Mouse (Mus musculus): ENCODE results near the gene Dnajb3. TPM values are rescaled to one million over a fixed set of nuclear protein-coding genes. Genes with fewer than 3 reads are reported as not detected.
"Not testable (repeated sequence)": the region's sequence is repeated elsewhere in the genome, so short reads cannot be mapped to it uniquely, and the experiment has no call there.

Gene Dnajb3
- polyA plus RNA-seq, 1 experiment from 2014 or later, result 6.5 TPM

DNA sequence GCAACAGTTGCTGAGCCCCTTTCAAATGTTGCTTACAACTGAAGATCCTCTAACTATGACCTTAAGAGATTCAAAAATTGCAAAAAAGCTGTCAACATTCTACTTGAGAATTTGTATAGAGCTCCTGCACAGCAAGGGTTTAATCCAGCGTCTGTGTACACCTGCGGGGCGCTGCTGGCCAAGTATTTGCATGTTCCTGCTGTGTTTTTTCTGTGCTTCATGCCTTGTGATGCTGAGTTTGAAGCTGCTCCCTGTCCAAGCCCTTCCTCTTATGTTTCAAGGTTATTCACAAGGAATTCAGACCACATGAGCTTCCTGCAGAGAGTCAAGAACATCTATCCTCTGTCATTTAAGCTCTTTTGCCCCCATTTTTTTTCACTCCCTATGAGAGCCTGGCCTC lies 13.4 kb downstream of the Dnajb3 start:
- Histone ChIP-seq H3K36me3 (ENCODE audit: control insufficient read depth, insufficient read depth, low read length) (no peaks in the 10 kb centered on the region), H3K4me2 (ENCODE audit: low read depth, low read length) (no peak overlapping the region), H3K27me3 (ENCODE audit: control insufficient read depth, insufficient read depth, low read depth, low read length) (no peaks in the 10 kb centered on the region), H3K4me1 (replicated peaks; ENCODE audit: control insufficient read depth, insufficient read depth, low read length) (no peaks in the 10 kb centered on the region), H3K9me3 (ENCODE audit: control insufficient read depth, low read length) (no peaks in the 10 kb centered on the region; the same call in 1 of the 2 replicates), H3K4me3 (ENCODE audit: low read length) (no peak overlapping the region), H3K9ac (ENCODE audit: low read length) (no peak overlapping the region), H3K27ac (ENCODE audit: low read length) (no peak overlapping the region)
- ATAC-seq (ENCODE audit: low read depth), result no peak
- 65% methylated on average over 3 of the region's 3 CpGs for WGBS

DNA sequence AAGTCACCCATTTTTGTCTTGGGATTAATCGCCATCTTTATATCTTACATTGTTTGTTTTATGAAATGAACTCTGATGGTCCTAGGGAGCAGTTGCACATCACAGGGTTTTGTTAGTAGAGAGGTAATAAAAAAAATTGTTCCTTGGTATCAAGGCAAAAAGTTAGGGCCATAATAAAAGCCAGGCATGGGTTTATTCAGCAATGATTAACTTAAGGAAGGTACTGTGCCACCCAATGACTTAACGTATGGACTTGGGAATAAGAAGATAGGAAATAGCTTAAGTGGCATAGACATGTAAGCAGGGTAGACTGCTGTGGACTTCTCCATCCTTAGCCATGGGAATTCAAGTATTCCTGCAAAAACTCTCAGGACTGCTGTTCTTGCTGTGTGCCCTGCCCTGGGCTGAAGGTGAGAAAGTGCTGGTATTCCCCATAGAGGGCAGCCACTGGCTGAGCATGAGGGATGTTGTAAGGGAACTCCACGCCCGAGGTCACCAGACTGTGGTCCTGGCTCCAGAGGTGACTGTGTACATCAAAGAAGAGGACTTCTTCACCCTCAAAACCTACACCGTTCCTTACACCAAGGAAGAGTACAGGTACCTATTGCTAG lies 19.2 kb downstream of the Dnajb3 start:
- H3K27me3 ChIP-seq (ENCODE audit: control insufficient read depth, insufficient read depth, low read depth, low read length), result no peaks in the 10 kb centered on the region
- no peaks in the 10 kb centered on the region for H3K4me1 ChIP-seq (replicated peaks; ENCODE audit: control insufficient read depth, insufficient read depth, low read length)
- H3K9me3 ChIP-seq (ENCODE audit: control insufficient read depth, low read length), result no peaks in the 10 kb centered on the region; the same call in 1 of the 2 replicates
- H3K27ac ChIP-seq (ENCODE audit: low read length), result no peak overlapping the region
- no peak overlapping the region for H3K4me2 ChIP-seq (ENCODE audit: low read depth, low read length)
- no peak overlapping the region for H3K9ac ChIP-seq (ENCODE audit: low read length)
- ATAC-seq (ENCODE audit: low read depth), result no peak
- no peaks in the 10 kb centered on the region for H3K36me3 ChIP-seq (ENCODE audit: control insufficient read depth, insufficient read depth, low read length)
- no peak overlapping the region for H3K4me3 ChIP-seq (ENCODE audit: low read length)
- 78% methylated on average over 5 of the region's 5 CpGs for WGBS

DNA sequence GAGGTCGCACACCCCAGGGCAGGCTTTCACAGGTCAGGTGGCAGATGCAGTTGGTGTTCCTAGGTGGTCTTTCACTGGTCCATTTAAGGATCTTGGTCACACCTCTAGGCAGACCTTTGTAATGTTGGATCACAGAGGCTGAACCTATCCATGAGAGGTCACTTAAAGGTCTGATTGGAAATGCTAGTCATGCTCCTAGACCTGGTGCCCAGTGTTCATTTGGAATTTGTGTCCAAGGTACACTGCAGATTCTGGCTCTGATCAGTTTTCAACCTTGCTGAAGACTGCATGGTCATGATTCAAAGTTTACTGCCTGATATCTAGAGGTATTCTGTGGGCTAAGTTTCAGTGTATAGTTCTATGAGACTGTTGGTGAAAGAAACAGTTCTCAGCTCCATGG lies 25.9 kb downstream of the Dnajb3 start:
- Histone ChIP-seq H3K4me2 (ENCODE audit: low read depth, low read length) (no peak overlapping the region), H3K4me3 (ENCODE audit: low read length) (no peak overlapping the region), H3K9ac (ENCODE audit: low read length) (no peak overlapping the region), H3K9me3 (ENCODE audit: control insufficient read depth, low read length) (peaks cover 8% of the 10 kb centered on the region), H3K36me3 (ENCODE audit: control insufficient read depth, insufficient read depth, low read length) (no peaks in the 10 kb centered on the region), H3K27ac (ENCODE audit: low read length) (no peak overlapping the region), H3K4me1 (replicated peaks; ENCODE audit: control insufficient read depth, insufficient read depth, low read length) (no peaks in the 10 kb centered on the region), H3K27me3 (ENCODE audit: control insufficient read depth, insufficient read depth, low read depth, low read length) (no peaks in the 10 kb centered on the region)
- no peak for ATAC-seq (ENCODE audit: low read depth)
- WGBS, result 83% methylated on average over 1 of the region's 1 CpGs

DNA sequence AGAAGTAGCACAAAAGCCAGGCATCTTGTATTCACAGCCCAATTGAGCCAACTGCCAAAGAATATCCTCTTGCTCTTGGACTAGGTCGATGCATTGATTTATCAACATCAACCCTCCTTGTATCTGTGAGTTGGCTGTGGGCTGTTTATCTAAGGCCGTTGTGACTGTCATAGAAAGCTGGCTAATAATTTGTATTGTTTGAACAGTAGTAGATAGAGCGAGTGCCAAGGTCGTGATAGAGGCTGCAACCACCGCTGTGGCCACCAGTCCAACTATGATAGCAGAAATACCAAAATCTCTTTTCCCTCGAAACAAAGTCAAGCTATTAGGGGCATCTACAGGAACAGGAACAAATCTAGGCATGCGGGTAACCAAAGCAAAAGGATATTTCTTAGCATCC lies 33.4 kb downstream of the Dnajb3 start:
- WGBS, result 82% methylated on average over 5 of the region's 7 CpGs
- ATAC-seq (ENCODE audit: low read depth); H3K4me3 ChIP-seq (ENCODE audit: low read length); H3K4me1 ChIP-seq (replicated peaks; ENCODE audit: control insufficient read depth, insufficient read depth, low read length); H3K9me3 ChIP-seq (ENCODE audit: control insufficient read depth, low read length); H3K9ac ChIP-seq (ENCODE audit: low read length); H3K36me3 ChIP-seq (ENCODE audit: control insufficient read depth, insufficient read depth, low read length); H3K27me3 ChIP-seq (ENCODE audit: control insufficient read depth, insufficient read depth, low read depth, low read length); H3K27ac ChIP-seq (ENCODE audit: low read length); H3K4me2 ChIP-seq (ENCODE audit: low read depth, low read length): not testable (repeated sequence)

DNA sequence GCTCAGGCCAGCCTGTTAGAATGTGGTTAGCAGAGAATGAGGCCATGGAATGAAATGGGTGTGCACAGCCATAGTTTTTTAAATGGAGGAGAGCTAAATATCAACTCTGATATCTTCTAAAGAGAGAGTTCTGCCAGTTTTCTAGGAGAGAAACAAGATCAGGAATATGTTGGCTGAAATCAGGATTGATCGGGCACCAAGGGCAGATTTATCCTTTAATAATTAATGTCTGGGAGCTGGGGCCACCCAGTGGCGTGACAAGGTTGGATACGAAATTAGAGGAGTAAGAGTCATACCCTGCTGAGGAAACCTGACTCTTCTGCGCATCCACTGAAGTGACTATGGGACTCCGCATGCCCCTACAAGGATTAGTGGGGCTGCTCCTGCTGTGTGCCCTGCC lies 39.9 kb downstream of the Dnajb3 start, which contains the start of gene Ugt1a5:
Gene Ugt1a5 (plus strand): TSS at position 302 of the 400 bp plus-strand sequence.
- 63% methylated on average over 5 of the region's 5 CpGs for WGBS
- Histone ChIP-seq H3K4me3 (ENCODE audit: low read length) (no peak within 1 kb of the TSS), H3K27me3 (ENCODE audit: control insufficient read depth, insufficient read depth, low read depth, low read length) (no peaks in the 10 kb centered on the region), H3K36me3 (ENCODE audit: control insufficient read depth, insufficient read depth, low read length) (no peaks in the 10 kb centered on the region), H3K9me3 (ENCODE audit: control insufficient read depth, low read length) (no peaks in the 10 kb centered on the region), H3K4me2 (ENCODE audit: low read depth, low read length) (no peak within 1 kb of the TSS), H3K9ac (ENCODE audit: low read length) (no peak within 1 kb of the TSS), H3K4me1 (replicated peaks; ENCODE audit: control insufficient read depth, insufficient read depth, low read length) (no peaks in the 10 kb centered on the region), H3K27ac (ENCODE audit: low read length) (no peak within 1 kb of the TSS)
- no peak for ATAC-seq (ENCODE audit: low read depth)

DNA sequence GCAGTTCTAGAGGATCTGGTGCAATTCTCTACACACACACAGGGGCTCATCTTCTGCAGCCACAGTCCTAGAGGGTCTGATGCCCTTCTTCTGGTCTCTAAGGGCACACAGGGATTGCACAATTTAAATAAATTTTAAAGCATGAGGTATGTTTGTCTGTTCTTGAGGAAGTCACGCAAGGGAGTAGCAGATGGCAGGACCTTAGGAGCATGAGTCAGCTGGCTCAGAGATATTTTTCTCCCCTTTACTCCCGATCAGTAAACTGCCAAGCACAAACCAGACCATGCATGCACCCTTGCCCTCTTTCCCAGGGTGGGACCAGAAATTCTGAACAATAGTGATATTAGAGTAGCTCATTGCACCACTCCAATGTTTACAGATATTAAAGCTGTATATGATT lies 47.2 kb downstream of the Dnajb3 start:
- WGBS, result 67% methylated on average over 2 of the region's 2 CpGs
- ATAC-seq (ENCODE audit: low read depth), result no peak

More for the DNA sequence above, 47.2 kb downstream of the Dnajb3 start:
- H3K4me1 ChIP-seq (replicated peaks; ENCODE audit: control insufficient read depth, insufficient read depth, low read length), result no peaks in the 10 kb centered on the region
- no peaks in the 10 kb centered on the region for H3K36me3 ChIP-seq (ENCODE audit: control insufficient read depth, insufficient read depth, low read length)
- H3K4me2 ChIP-seq (ENCODE audit: low read depth, low read length), result no peak overlapping the region
- no peaks in the 10 kb centered on the region for H3K9me3 ChIP-seq (ENCODE audit: control insufficient read depth, low read length)
- H3K27me3 ChIP-seq (ENCODE audit: control insufficient read depth, insufficient read depth, low read depth, low read length), result no peaks in the 10 kb centered on the region
- no peak overlapping the region for H3K9ac ChIP-seq (ENCODE audit: low read length)
- H3K27ac ChIP-seq (ENCODE audit: low read length), result no peak overlapping the region
- H3K4me3 ChIP-seq (ENCODE audit: low read length), result no peak overlapping the region

Other genes with a start within 250 kb of the Dnajb3 start
- 35.4 and 36.3 TPM in 2 replicates for gene Usp40, start 197.2 kb downstream of the Dnajb3 start, polyA plus RNA-seq (2015; fragmentation: Nextera tagmentation; extraction: Ambion mirVana)
- not detected in 2 replicates for gene Ugt1a10, start 150.4 kb downstream of the Dnajb3 start, polyA plus RNA-seq (2015; fragmentation: Nextera tagmentation; extraction: Ambion mirVana)
- not detected in 2 replicates for gene Ugt1a9, start 135.0 kb downstream of the Dnajb3 start, polyA plus RNA-seq (2015; fragmentation: Nextera tagmentation; extraction: Ambion mirVana)
- not detected in 2 replicates for gene Ugt1a8, start 118.0 kb downstream of the Dnajb3 start, polyA plus RNA-seq (2015; fragmentation: Nextera tagmentation; extraction: Ambion mirVana)
- 2.3 TPM in 2 replicates for gene Ugt1a7c, start 110.7 kb downstream of the Dnajb3 start, polyA plus RNA-seq (2015; fragmentation: Nextera tagmentation; extraction: Ambion mirVana)
- gene Ugt1a6b, start 102.5 kb downstream of the Dnajb3 start, polyA plus RNA-seq (2015; fragmentation: Nextera tagmentation; extraction: Ambion mirVana), result 0.43 and 0.94 TPM in 2 replicates
- gene Ugt1a6a, start 71.0 kb downstream of the Dnajb3 start, polyA plus RNA-seq (2015; fragmentation: Nextera tagmentation; extraction: Ambion mirVana), result 3.7 and 3.9 TPM in 2 replicates
- not detected in 2 replicates for gene Ugt1a5, start 39.8 kb downstream of the Dnajb3 start, polyA plus RNA-seq (2015; fragmentation: Nextera tagmentation; extraction: Ambion mirVana)
- not detected in 2 replicates for gene Ugt1a2, start 5.2 kb downstream of the Dnajb3 start, polyA plus RNA-seq (2015; fragmentation: Nextera tagmentation; extraction: Ambion mirVana)
- gene Ugt1a1, start 6.2 kb upstream of the Dnajb3 start, polyA plus RNA-seq (2015; fragmentation: Nextera tagmentation; extraction: Ambion mirVana), result not detected in 2 replicates
- gene Mroh2a, start 21.2 kb upstream of the Dnajb3 start, polyA plus RNA-seq (2015; fragmentation: Nextera tagmentation; extraction: Ambion mirVana), result 1.0 and 1.7 TPM in 2 replicates
- gene Hjurp, start 71.9 kb upstream of the Dnajb3 start, polyA plus RNA-seq (2015; fragmentation: Nextera tagmentation; extraction: Ambion mirVana), result 184 and 186 TPM in 2 replicates
- 0.04 TPM in 1 of 2 replicates, not detected in the other for gene Trpm8, start 71.9 kb upstream of the Dnajb3 start, polyA plus RNA-seq (2015; fragmentation: Nextera tagmentation; extraction: Ambion mirVana)
- 0.60 and 7.5 TPM in 2 replicates for gene Spp2, start 201.2 kb upstream of the Dnajb3 start, polyA plus RNA-seq (2015; fragmentation: Nextera tagmentation; extraction: Ambion mirVana)

Data from lung, embryonic 16.5 days (tissue).